Mouse (Mus musculus) heart, adult 2 months (tissue): ENCODE measurements at regions not wholly inside any gene's neighbourhood (a gene's known extent, or its start where the extent isn't known, plus 50 kb on each side); places are given as distances from the start of the nearest gene placed in this dataset.

Source experiments
- CTCF ChIP-seq: fragments of 200-600 bp; IDR thresholded peaks from 2 replicates; pipeline ENCODE4 v1.8.1; 2022; ENCODE audit warnings: antibody characterized with exemption, mild to moderate bottlenecking, moderate library complexity
- EP300 ChIP-seq: fragments of 200-500 bp; IDR thresholded peaks from 2 replicates; pipeline ENCODE4 v1.6.1; 2011; ENCODE audit warnings: low read depth, low read length, control low read depth; ENCODE audit not compliant: insufficient read depth
- POLR2A ChIP-seq: fragments of 200-500 bp; IDR thresholded peaks from 2 replicates; pipeline ENCODE4 v1.6.1; 2011; ENCODE audit warnings: mild to moderate bottlenecking, low read depth, low read length, control low read depth; ENCODE audit not compliant: insufficient read depth

DNA sequence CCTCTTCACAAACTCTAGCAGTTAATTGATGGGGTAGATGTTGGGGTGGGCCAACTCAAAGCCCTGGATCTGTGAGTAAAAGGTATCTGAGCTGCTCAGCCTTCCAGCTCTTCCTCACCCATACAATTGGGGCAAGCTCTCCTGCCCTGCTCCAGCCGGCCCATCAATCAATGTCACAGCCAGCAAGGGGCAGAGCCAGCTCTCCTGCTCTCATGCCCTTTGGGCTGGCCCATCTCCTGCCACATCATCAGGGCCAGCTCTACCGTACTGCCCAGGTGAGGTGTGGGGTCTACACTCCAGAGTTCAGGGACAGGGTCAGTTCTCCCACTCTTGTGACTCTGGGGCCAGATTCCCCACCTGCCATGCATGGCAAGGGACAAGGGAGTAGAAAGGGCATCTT is 107.3 kb upstream of the 4930583I09Rik start:
- no peak for TF ChIP-seq CTCF
- no peak for TF ChIP-seq EP300
- TF ChIP-seq POLR2A: no peak
